Mouse (Mus musculus) cerebellum, adult 18-20 months (tissue): ENCODE results near the gene Tmod3.
"Not testable (repeated sequence)": the region's sequence is repeated elsewhere in the genome, so short reads cannot be mapped to it uniquely, and the experiment has no call there.

Experiments
- DNase-seq, 2 experiments: peaks; one replicate each; pipeline ENCODE4 v3.0.0; 2021

Tmod3 gene

DNA sequence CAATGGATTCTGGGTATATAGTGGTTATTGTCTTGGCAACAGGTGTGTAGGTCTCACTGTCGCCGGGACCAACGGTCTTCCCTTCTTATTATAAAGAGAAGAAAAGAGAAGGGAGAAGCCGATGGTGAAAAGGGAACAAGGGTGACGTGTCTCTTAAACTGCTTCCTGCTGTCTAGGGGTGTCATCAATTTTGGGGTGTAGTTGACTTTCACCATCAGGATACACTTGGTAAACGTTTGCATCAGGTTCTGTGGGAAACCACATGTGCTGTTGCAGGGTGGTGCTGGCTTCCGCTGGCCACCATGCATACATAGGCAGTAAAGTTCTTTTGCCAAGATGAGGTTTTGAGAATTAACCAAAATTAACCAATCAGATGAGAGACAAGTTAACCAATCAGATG lies 71.2 kb downstream of the Tmod3 start:
- not testable (repeated sequence) for DNase-seq

DNA sequence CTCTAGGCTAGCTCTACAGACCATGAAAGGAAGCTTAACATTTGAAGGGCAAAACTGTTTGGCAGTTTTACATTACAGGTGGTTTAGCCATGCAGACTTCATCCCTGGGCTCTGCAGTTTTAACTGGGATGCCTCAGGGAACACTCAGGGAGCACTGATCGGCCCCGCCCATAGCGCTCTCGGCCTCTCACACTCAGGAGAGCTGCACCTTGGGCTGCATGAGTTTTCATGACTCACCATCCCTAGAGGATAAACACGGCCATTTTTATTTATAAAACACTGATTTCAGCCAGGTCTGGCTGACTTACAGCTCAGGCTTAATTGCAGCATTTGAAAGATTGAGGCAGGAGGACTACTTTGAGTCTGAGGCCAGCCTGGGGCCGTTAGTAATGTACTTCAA lies 74.2 kb downstream of the Tmod3 start:
- DNase-seq, result no peak

DNA sequence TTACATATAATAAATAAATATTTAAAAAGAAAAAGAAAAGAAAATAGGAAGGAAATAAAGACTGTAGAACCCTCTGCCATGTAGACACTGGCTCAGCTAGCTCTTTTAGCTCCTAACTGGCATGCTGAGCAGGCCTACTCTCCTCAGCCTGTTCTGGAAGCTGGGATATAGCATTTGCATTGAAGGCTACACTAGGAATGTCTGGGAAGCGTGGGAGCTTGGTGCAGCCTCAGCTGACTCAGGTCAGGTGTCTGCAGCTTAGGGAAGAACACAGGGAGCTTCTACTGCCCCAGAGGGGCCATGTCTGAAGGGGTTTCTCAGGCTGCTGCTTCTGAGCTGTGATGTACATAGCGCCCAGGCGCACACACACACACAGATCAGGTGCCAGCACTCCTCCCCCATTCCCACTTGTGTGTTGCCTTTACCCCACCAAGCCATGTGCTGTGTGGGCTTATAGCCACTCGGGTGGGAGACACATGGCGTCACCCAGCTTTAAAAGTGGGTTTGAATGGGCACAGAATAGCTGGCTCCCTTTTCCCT lies 78.9 kb downstream of the Tmod3 start:
- no peak for DNase-seq

DNA sequence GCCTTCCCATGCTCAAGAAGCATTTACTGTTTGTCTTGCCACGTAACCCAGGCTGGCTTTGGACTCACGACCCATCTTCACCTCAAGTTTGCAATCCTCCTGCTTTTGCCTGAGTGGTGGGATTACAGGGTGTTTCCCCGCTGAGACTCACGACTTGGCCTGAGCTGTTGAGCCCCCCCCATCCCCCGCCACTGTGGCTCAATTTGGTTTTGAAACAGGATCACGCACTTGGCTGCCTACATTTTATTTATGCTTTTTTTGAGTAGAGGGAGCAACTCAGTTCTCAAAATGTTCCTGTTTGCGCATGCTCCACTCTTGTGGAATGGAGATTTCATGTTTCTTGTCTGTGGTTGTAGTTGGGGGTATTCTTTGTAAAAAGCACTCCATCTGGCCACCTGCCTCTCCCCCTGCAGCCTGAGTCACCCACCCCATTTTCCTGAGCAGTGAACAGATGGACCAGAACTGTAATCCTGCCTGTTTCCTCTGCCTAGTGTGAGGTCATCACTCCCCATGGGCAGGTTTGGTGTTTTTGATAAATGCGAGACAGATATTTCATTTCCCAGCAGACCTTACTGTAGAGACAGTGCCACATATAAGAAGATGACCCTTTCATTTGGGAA lies 80.2 kb downstream of the Tmod3 start:
- peak; percentile 66 to 80 for DNase-seq

DNA sequence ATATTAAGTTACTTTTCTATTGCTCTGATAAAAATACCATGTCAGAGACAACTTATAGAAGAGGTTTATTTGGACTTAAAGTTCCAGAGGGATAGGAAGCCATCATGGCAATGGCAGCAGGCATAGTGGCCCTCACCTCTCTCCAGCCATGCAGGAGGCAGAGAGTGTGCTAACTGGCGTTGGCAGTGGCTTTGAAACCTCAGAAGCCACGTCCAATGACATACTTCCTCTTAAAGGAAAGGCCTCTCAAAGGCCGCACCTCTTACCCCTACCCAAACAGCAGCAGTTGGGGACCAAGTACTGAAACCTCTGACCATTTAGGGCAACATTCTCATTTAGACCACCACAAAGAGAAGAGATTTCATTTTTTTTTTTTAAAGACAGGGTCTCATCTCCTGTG lies 82.2 kb downstream of the Tmod3 start:
- DNase-seq, result no peak

DNA sequence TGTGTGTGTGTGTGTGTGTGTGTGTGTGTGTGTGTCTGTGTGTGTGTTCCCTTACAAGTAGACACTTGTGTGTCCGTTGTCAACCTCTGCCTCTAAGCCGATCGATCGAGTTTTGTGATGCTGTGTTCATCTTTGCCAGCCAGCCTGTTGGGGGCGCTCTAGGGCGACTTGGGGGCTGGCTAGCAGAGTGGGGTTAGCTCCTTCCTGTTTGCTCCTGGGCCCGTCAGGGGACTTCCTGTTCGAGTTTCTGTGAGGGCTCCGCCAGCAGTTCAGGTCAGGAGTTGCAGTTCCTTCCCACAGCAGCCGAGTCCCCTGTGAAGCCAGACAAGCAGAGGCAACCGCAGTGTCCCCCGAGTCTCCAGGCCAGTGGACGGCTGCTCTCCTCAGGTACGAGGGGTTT lies 91.2 kb downstream of the Tmod3 start:
- DNase-seq, result no peak

DNA sequence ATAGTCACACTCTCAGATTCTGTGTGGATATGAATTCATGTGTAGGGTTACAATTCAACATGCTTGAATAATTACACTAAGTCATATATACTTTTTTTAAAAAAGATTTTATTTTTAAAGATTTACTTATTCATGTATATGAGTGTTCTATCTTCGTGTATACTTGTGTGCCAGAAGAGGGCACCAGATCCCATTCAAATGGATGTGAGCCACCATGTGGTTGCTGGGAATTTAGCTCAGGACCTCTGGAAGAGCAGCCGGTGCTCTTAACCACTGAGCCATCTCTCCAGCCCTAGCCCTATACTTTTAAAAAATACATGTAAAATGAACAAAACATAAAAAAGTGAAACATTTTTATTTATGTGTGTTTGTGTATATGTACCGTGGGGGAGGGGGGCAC lies 91.9 kb downstream of the Tmod3 start:
- DNase-seq, result no peak

DNA sequence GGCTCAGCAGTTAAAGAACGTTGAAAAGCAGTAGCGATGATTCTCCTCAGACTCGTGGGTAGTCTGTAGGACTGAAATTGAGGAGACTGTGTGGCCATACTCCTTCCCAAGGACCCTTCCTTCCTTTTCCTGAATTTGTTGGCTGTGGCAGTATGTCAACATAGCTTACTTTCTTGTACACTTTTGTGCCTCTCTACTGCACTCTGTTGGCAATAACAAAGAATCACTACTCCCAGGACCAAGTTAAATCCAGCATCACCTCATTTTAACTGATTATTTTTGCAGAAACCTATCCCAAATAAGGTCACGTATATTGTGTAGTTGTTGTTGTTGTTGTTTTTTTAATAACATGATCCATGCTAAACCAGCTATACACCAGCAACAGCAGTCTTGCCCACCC lies 92.8 kb downstream of the Tmod3 start:
- no peak for DNase-seq

DNA sequence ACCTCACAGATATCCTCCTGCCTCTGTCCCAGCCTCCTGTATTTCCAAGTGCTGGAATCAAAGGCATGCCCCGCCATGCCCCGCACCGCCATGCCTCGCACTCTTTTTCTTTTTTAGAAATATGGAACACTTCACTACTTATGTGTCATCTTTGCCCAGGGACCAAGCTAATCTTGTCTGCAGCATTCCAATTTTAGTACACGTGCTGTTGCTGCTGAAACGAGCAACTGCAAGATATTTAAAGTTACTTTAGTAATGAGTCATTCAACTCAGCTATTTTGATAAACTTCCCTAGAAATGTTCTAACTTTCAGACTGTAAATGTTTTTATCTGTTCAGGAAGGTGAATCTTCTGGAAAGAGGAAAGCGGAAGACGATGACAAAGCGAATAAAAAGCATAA lies 93.6 kb downstream of the Tmod3 start:
- DNase-seq, result no peak

DNA sequence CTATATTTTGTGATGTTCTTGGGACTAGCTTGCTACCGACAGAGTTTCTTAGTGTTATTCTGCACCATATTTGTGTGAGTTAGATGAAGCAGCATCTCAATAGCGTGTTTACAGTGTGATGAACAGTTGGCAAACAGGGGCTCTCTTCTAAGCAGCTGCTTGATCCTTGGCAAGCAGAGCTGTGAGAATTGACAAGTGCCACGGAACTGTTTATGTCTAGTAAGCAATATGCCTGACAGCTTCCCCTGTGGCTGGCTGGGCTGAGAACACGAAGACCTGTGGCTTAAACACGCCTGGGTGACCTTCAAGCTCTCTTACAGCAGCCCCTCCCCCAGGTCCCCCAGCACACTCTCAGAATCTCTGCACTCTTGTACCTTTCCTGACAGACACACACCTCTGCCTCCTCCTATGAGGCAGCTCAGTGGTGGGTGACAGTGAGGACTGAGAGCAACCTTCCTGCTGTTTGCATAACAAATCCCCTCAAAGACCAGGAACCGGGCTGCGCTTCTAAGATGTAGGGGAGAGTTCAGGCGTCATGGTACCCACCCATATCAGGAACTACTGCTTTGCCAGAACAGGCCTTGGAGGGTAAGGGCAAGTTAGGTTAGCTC lies 96.3 kb downstream of the Tmod3 start:
- DNase-seq, result no peak

DNA sequence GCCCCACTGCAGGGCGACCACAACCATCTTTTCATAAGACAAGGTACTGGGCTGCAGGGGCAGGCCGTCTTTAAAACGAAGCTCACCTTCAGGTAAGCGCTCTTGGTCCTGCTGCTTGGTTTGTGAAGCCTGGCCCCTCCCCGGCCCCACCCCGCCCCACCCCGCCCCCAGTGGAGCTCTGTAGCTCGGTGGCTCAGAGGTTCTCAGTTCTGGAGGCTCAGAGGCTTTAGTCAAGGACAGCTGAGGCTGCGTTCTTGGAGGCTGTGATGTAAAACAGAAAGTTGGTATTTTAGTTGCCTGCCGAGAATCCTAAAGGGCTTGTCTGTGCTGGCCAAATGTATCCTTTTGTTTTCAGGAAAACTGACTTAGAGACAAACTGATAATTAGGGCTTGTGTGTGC lies 103.8 kb downstream of the Tmod3 start:
- DNase-seq, result no peak

DNA sequence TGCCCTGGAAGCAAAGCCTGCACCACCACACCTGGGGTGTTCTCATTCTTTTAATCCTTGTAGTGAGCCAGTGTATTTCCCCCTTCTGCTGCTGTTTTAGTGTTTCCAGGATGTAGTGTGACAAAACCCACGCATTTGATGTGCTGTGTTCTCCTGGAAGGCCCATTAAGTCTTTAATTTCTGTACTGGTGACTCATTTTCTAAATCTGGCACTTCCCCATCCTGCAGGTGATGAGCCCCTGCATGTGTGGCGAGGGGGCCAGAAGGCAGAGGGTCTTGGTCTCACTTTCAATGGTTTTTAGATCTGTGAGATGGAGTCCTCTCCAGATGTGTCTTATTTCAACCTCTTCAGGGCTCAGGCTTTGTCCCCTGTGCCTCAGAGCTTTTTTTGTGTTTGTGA lies 105.5 kb downstream of the Tmod3 start:
- DNase-seq, result no peak

DNA sequence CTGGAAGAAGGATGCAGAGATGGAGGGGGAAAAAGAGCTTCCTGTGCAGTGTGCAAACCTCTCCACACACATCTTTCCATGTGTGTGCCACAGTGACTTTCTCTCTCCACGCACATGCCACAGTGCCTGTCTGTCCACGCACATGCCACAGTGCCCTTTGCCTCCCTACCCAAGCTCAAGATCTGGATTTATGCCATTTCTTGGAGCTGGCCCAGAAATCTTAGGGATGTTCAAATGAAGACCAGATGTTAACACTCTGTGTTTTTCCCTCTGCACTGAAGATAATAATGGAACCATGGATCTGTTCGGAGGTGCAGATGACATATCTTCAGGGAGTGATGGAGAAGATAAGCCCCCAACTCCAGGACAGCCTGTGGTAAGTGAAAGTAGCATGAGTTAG lies 111.4 kb downstream of the Tmod3 start:
- DNase-seq, result no peak
